Mouse (Mus musculus): ENCODE results near the gene Aarsd1. TPM values are rescaled to one million over a fixed set of nuclear protein-coding genes. Genes with fewer than 3 reads are reported as not detected.
A peak's percentile ranks its signal among the peaks of the same experiment; 100 is the strongest.
"Not testable (repeated sequence)": the region's sequence is repeated elsewhere in the genome, so short reads cannot be mapped to it uniquely, and the experiment has no call there.

Gene Aarsd1
- total RNA-seq (2021) = 10 to 100 TPM; 45.1 to 45.2 TPM

DNA sequence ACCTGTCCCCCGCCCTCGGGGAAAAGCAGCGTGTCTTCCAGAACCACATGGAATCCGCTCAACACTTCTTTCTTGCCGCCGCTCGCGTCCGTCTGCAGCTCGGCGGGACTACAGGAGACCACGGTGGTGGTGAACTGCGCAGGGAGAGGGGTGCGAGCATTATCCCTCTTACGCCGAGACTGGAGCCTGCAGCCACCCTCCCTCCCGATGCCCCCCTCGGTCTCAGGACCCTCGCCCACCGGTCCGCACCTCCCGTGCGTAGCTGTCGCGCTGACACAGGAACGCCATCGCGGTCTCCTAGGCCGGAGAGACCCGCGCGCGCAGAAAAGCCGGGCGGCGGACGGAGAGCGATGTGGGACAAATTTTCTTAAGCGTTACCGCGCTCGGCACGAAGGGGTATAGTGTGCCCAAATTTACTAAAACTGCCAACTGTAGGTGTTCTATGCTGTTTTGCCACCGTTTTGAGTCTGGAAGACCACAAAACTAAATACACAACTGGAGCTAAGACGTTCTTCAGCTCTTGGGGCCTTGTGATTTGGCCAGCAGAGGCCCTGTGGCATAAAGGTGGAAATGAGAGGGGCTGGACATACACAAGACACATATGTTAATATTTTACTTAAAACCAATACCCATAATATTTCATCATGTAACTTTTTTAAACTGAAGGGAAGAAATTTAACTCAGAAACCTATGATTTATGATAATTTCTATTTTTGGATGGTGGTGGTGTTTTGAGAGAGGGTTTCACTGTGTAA, at the start of gene Aarsd1:
Aarsd1 (minus strand) TSS at position 515 of the 755 bp plus-strand sequence.
- intact Hi-C loops (cut with DNase I) = no loop called here
- peak; percentile 86 to 92 for DNase-seq (ENCODE audit: extremely low spot score in 1 of 2, low spot score in 2 of 2)

DNA sequence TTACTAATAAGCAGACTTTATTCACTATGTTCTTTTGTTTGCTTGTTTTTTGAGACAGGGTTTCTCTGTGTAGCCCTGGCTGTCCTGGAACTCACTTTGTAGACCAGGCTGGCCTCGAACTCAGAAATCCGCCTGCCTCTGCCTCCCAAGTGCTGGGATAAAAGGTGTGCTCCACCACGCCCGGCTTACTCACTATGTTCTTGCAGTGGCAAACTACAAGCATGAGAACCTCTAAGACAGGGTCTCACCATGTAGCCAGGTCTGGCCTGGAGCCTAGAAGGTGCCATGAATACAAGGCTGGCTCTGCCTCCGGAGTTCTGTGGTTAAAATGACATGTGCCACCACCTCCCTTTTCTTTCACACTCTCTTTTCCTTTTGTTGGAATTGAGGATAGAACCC, 49.1 kb upstream of the Aarsd1 start:
- intact Hi-C loops (cut with DNase I) = loop anchor here (5.0 kb wide), 1 partner anchor 86 kb away; the partner anchor contains the start of genes Brca1 and Nbr1
- DNase-seq (ENCODE audit: extremely low spot score in 1 of 2, low spot score in 2 of 2) = not testable (repeated sequence)

DNA sequence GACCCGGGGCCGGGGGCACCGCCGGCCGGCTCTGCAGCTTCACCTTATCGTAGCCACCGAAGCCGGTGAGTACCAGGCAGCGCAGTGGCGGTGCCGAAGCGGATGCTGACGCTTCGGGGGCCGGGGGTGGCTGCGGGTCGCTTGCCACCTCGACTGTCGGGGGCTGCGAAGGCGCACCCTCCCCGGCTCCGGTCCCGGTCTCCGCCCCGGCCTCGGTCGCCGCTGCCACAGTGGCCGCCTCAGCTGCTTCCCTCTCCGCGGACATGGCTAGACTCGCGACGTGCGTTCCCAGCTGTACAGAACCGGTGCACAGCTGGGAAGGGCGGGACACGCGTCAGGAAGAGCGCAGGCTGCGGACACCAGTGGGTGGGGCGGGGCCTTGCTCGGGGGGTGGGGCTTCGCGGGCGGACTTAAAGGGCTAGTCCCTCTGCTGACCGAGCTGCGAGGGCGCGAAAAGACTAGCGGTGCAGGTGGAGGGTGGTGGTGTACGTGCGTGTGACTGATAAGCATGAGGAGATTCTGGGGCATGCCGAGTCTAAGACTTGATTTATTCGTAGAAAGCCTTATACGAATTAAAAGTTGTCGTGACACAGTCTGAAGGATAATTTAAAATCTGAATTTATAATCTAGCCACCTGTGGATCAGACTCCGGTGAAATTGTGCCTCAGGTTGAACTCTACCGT, 48.6 kb upstream of the Aarsd1 start, which contains the start of gene Vat1:
Vat1 (minus strand) TSS at position 362 of the 683 bp plus-strand sequence.
- peak in 1 of 2 experiments; percentile 87 for DNase-seq (ENCODE audit: extremely low spot score in 1 of 2, low spot score in 2 of 2)

DNA sequence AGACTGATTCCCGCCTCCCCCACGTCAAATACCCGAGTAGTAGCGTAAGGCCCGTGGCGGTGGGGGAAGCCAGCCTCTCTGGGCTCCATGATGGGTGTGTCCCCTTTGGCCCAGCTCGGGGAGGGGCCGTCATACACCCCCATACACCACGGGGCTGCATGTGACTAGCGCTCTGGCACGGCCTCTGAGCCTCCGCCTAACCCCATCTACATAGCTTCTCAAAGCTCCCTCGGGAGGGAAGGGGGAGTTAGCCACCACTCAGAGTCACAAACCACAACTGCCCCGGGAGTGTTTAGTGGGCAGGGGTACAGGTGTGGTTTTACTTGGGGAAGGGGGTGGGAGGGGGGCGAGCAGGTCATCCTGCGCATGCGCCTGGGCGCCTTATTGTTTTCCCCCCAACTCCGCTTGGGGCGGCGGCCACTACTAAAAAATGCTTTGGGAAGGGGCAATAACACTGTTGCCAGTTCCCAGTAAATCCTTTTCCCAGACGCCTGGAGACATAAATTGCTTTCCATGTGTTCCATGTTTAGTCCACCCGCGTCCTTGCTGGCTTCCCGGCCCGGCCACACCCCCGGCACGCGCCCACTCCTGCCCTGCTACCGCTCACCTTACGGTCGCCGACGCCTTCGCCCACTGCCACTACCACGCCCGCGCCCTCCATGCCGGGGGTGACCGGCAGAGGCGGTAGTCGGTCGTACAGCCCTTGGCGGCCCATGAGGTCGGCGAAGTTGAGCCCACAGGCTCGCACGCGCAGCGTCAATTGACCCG, 47.9 kb upstream of the Aarsd1 start:
- DNase-seq (ENCODE audit: extremely low spot score in 1 of 2, low spot score in 2 of 2) = peak in 1 of 2 experiments; percentile 83
- intact Hi-C loops (cut with DNase I) = loop anchor here (5.0 kb wide), 1 partner anchor 87 kb away; the partner anchor contains the start of genes Brca1 and Nbr1

More for the DNA sequence above, 48.6 kb upstream of the Aarsd1 start, which contains the start of gene Vat1:
- intact Hi-C loops (cut with DNase I) = loop anchor here (5.0 kb wide), 1 partner anchor 86 kb away; the partner anchor contains the start of genes Brca1 and Nbr1

DNA sequence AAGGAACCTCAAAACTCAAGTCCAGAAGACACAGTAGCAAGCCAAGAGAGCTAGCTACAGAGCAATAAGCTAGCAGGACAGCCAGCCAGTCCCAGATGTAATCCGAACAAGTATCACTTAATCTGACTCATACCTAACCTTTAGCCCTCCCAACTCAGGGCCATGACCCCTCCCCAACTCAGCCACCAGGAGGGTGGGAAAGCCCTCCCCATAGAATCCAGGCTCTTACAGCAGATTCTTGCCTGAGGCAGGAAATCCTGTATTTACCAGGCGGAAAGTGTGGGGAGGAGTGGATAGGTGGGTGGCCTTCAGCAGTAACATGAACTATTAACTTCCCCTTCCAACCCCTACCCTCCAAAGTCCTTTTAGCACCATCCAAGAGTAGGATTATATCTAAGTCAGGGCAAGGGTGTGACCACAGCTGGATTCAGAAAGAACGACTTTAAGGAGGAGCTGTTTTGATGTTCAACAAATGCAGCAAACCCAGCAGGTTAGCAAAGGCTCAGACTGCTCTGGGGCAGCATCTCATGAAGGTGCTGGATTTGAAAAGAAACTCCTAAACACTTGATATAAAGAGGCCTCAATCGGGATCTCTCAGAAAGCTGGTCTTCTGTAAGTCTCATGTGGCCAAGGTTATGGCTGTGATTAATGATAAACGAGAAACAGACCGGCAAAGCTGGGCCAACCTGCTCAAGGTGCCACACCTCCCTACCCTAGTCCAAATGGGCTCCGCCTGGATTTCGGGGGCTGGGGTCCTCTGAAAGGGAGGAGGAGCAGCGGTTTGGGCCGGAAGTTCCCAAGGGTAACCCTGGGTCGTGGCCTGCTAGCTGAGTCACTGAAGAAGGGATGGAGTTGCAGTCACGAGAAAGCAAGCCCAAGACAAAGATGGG, 47.0 kb upstream of the Aarsd1 start, which contains the start of gene Rnd2:
Rnd2 (plus strand) TSS at position 789 of the 890 bp plus-strand sequence.
- DNase-seq (ENCODE audit: extremely low spot score in 1 of 2, low spot score in 2 of 2) = peak in 1 of 2 experiments; percentile 62
- intact Hi-C loops (cut with DNase I) = loop anchor here (5.0 kb wide), 1 partner anchor 88 kb away; the partner anchor contains the start of genes Brca1 and Nbr1

DNA sequence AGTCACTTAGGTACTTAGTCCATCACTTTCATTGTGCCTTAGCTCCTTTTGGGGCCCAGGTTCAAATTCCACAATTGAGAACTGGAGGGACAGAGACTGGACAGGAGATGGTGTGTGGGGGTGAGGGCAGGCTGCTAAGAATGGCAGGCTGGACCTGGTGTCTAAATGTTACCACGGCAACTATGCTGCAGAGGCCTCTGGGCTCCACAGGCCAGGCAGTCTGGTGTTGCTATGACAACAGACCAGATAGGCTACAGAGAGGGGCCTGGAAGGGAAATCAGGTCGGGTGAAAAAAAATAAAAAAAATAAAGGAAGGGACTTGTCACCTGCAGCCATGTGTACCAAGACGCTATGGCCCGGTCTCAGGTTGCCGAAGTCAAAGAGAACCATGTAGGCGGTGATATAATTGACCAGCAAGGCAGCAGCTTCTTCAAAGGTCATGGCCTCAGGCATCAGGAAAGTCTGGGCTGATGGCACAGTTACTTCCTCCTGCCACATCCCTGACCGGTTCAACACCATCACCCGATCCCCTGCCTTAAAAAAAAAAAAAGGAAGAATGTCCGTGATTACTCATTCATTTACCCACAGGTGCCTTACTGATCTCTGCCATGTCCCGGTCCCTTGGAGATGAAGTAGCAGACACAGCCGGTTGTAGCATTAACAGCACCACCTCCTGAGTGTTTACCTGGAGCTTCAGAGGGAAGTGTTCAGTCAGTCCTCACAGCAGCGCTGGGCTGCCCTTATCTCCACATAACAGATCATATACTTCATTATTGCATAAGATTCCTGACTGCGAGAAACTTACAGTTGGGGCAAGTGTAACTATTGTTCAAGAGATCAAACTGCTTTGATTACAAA, 45.4 kb upstream of the Aarsd1 start:
- intact Hi-C loops (cut with DNase I) = no loop called here
- DNase-seq (ENCODE audit: extremely low spot score in 1 of 2, low spot score in 2 of 2) = peak in 1 of 2 experiments; percentile 20

DNA sequence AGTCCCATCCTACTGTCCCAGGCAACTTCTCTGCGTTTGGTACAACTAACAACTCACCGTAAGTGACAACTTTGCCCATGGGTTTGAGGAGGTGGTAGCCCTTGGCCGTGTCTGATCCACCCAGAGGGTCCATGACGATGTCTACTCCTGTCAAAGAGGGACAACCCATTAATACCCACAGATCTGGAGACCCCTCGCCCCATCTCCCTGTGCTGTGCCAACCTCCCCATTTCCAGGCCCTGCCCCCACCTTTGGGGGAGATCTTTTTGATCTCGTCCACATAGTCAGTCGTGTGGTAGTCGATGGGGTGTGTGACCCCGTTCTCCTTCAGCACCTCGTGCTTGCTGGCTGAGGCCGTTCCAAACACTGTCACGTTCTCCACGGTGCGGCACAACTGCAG, 44.7 kb upstream of the Aarsd1 start:
- DNase-seq (ENCODE audit: extremely low spot score in 1 of 2, low spot score in 2 of 2) = peak in 1 of 2 experiments; percentile 20
- intact Hi-C loops (cut with DNase I) = no loop called here

DNA sequence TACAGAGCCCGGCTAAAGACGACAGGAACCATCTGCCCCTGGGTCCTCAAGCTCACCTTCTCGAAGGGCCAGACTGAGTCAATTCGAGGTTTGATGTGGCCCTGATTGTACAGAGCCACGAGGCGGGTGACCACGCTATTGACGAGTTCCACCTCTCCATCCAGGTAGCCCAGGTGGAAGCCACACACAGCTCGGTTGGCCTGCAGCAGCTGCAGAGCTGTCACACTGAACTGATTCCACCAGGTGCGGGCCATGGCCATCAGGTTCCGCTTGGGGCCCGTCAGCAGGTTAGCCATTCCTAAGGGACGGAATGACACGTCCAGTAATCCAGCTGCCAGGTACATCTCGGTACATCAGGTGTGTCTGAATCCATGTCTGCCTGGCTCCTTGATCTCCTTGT, 42.9 kb upstream of the Aarsd1 start:
- intact Hi-C loops (cut with DNase I) = no loop called here
- DNase-seq (ENCODE audit: extremely low spot score in 1 of 2, low spot score in 2 of 2) = no peak

DNA sequence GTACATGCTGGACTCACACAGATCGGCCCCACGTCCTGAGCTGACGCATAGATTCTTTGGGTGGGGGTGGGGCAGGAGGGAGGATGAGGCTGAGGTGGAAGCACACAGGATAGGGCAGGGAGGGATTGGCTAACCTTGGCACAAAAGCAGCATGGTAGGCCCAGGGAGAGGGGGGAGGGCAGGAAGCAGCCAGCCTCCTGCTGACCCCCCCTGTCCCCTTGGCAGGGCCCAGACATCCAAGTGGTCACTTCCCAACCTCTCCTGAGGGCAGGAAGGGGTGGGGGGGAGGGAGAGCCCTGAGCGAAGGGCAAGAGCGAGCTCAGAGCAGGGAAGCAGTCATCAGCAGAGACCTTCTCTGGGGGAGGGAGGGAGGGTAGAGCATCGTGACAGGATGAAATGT, 42.3 kb upstream of the Aarsd1 start:
- intact Hi-C loops (cut with DNase I) = no loop called here
- DNase-seq (ENCODE audit: extremely low spot score in 1 of 2, low spot score in 2 of 2) = no peak

DNA sequence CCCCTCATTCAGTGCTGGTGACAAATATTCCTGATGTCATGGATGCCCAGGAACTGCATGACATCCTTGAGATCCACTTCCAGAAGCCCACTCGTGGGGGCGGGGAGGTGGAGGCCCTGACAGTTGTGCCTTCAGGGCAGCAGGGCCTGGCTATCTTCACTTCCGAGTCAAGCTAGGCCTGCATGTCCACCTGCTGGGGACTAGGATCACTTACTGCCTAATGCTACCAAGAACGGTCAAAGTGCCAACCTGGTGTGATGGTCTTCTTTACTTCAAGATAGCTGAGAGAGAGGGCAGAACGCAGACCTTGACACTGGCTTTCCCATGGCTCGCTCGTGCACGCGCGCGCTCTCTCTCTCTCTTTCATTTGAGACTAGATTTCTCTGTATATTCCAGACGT, 40.8 kb upstream of the Aarsd1 start:
- DNase-seq (ENCODE audit: extremely low spot score in 1 of 2, low spot score in 2 of 2) = no peak
- intact Hi-C loops (cut with DNase I) = no loop called here

DNA sequence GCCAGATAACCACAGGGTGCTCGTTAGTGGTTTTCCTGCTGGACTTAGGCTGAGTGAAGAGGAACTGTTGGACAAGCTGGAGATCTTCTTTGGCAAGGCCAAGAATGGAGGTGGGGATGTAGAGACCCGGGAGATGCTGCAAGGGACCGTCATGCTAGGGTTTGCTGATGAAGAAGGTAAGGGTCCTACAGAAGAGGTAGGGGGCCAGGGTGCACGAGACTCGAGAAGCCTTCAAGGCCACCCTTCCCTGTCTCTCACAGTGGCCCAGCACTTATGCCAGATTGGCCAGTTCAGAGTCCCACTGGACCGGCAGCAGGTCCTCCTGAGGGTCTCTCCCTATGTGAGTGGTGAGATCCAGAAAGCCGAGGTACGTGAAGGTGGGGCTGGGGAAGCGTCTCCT, 40.2 kb upstream of the Aarsd1 start:
- DNase-seq (ENCODE audit: extremely low spot score in 1 of 2, low spot score in 2 of 2) = no peak
- intact Hi-C loops (cut with DNase I) = no loop called here

DNA sequence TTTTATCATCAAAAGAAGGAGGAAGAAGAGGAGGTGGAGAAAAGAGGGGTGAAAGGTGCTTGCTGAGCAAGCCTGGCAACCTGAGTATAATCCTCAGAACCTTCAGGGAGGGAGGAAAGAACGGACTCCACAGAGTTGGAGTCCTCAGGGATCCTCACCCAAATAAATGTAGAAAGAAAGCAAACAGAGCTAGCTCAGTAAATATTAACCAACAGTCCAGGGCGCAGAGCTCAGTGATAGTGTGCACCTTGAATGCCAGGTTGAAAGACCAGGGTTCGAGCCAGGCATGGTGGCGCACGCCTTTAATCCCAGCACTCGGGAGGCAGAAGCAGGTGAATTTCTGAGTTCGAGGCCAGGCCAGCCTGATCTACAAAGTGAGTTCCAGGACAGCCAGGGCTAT, 38.2 kb upstream of the Aarsd1 start:
- intact Hi-C loops (cut with DNase I) = no loop called here

DNA sequence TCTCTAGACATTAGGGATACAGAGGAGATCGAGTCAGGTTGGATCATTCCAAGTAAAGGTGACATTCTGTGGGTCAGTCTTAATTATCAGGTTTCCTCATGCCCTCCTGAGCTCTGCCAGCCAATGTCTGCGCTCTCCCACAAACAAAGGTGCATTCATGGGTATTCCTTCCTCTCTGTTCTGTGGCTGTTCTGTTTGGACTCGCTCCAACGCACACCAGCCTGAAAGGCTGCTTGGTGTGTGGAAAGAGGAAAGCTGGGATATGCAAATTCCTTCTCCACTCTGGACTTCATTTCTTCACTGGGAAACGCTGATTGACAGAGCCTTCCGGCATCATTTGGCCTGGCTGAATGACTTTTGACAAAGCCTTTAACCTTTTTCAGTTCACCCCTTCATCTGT, 37.3 kb upstream of the Aarsd1 start:
- intact Hi-C loops (cut with DNase I) = no loop called here

More for the DNA sequence above, 38.2 kb upstream of the Aarsd1 start:
- DNase-seq (ENCODE audit: extremely low spot score in 1 of 2, low spot score in 2 of 2) = no peak

DNA sequence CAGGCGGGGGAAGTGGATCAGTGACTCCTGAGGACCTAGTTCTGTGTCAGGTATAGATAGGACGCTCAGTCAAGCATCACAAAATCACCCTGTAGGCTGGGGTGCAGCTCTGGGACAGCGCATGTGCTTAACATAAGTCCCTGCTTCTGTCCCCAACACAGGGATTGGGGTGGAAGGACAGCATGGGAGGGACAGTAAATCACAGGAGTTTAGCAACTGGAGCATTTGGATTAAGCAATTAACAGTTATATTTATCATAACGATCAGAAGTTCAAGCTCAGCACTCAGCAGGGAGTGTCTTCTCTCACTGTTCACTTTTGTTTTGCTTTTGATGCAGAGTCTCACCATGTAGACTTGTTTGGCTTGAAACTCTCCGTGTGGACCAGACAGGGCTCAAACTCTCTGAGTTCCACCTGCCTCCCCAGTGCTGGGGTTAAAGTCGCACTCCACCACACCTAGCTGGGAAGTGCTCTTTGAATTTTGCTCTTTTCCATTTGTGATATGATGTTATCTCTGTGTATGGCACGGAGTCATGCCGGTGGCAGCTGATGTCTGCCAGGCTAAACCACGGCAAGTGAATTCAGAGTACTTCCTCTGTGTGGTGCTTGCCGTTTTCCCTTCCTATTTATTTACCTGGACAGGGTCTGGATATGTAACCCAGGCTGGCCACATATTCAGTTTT, 34.8 kb upstream of the Aarsd1 start:
- intact Hi-C loops (cut with DNase I) = no loop called here
- DNase-seq (ENCODE audit: extremely low spot score in 1 of 2, low spot score in 2 of 2) = peak in 1 of 2 experiments; percentile 3

More for the DNA sequence above, 37.3 kb upstream of the Aarsd1 start:
- no peak for DNase-seq (ENCODE audit: extremely low spot score in 1 of 2, low spot score in 2 of 2)

DNA sequence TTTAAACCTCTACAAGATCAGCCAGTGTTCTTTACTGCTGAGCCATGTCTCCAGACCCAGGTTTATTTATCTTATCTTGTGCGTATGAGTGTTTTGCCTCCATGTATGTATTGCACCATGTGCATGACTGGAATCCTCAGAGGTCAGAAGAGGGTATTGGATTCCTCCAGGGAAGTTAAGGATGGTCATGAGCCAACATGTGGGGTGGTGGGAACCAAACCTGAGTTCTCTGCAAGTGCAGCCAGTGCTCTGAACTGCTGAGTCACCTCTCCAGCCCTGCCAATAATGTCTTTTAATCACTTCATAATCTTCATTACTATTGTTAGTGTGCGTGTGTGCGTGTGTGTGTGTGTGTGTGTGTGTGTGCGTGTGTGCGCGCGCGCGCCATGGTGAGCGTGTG, 34.1 kb upstream of the Aarsd1 start:
- intact Hi-C loops (cut with DNase I) = no loop called here
- DNase-seq (ENCODE audit: extremely low spot score in 1 of 2, low spot score in 2 of 2) = no peak

DNA sequence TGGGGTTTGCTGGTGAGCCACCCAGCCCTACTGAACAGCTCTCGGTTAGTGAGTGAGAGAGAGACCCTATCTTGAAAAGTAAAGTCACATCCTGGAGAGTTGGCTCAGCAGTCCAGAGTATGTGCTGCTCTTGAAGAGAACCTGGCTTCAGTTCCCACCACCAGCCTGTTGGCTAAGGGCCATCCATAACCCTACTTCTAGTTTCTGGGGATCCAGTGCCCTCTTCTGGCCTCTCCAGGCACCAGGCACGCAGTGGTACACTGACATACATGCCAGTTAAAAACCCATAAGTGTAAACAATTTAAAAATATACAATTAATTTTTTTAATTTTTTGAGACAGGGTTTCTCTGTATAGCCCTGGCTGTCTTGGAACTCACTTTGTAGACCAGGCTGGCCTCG, 33.0 kb upstream of the Aarsd1 start:
- DNase-seq (ENCODE audit: extremely low spot score in 1 of 2, low spot score in 2 of 2) = no peak
- intact Hi-C loops (cut with DNase I) = no loop called here

DNA sequence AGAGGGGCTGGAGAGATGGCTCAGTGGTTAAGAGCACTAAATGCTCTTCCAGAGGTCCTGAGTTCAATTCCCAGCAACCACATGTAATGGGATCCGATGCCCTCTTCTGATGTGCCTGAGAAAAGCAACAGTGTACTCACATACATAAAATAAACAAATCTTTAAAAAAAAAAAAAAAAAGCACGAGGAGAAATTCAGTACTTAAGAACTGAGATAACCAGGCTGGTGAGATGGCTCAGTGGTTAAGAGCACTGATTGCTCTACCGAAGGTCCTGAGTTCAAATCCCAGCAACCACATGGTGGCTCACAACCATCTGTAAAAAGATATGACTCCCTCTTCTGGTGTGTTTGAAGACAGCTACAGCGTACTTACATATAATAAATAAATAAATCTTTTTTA, 32.2 kb upstream of the Aarsd1 start:
- DNase-seq (ENCODE audit: extremely low spot score in 1 of 2, low spot score in 2 of 2); intact Hi-C loops (cut with DNase I): not testable (repeated sequence)

Measured in left cerebral cortex, postnatal 10 days (tissue).